Mouse (Mus musculus): Measurements from ENCODE around the gene Tenm4. TPM values are rescaled to one million over a fixed set of nuclear protein-coding genes. Genes with fewer than 3 reads are reported as not detected.
A peak's percentile ranks its signal among the peaks of the same experiment; 100 is the strongest.

The Tenm4 gene
- polyA plus RNA-seq, 1 experiment from 2014 or later = 49.7 TPM

DNA sequence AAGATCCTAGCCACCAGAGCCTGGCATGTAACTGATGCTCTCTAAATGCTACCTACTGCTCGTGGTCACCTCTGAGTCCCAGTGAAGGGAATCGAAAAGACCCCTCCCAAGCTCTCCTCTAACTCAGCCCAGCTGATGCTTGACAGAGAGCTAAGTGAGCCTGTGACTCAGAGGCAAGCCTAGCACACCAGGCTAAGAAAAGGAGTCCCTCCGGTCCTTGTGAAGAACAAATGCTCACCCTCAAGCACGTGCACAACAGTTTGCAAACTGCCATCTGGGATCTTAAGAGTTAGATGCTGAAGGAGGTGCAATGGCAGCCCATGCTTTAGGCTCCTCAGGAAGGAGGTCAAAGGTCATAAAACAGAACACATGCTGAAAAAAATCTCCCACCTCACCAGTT is 380.8 kb downstream of the Tenm4 start:
- no peak overlapping the region for H3K4me3 ChIP-seq (replicated peaks)
- peaks cover 40% of the 10 kb centered on the region for H3K4me1 ChIP-seq
- H3K27ac ChIP-seq (replicated peaks) = no peak overlapping the region
- no peak for ATAC-seq (ENCODE audit: low FRiP score)
- 0 out of 2 replicates have a peak, but pooled peaks cover 5% of the 10 kb centered on the region for H3K36me3 ChIP-seq
- H3K9ac ChIP-seq (replicated peaks) = no peak overlapping the region
- WGBS = 79% methylated on average over 4 of the region's 4 CpGs
- no peaks in the 10 kb centered on the region for H3K9me3 ChIP-seq (replicated peaks)
- H3K27me3 ChIP-seq (replicated peaks) = no peaks in the 10 kb centered on the region
- H3K4me2 ChIP-seq = no peak overlapping the region

- no peak for ATAC-seq (ENCODE audit: low FRiP score)
- no peak overlapping the region for H3K9ac ChIP-seq (replicated peaks)
- peaks cover 41% of the 10 kb centered on the region for H3K4me1 ChIP-seq
Observed at GRCm38 (mm10) chr7:96552292-96552860, 381.3 kb downstream of the Tenm4 start.

DNA sequence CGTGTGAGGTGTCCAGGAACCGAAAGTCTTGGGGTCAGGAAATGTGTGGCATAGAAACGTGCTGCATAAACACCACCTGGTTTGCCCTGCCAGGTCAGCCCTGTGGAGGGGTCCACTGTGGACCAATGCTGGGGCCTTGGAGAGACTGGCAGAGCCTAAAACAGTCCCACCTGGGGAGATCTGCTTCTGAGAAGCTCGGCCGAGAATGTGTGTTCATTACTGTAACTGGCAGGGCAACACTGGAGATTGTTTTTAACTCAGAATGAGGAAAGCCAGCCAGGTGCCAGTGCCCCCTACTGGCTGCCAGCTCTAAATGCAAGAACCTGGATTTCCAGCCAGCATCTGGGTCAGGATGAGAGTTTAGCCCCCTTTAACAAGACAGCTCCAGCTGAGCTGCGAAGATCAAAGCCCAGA is 383.2 kb downstream of the Tenm4 start:
- 0 out of 2 replicates have a peak, but pooled peaks cover 5% of the 10 kb centered on the region for H3K36me3 ChIP-seq
- H3K4me1 ChIP-seq = peaks cover 41% of the 10 kb centered on the region
- 47% methylated on average over 6 of the region's 6 CpGs for WGBS
- no peaks in the 10 kb centered on the region for H3K9me3 ChIP-seq (replicated peaks)
- no peak overlapping the region for H3K4me3 ChIP-seq (replicated peaks)
- H3K27ac ChIP-seq (replicated peaks) = no peak overlapping the region
- ATAC-seq (ENCODE audit: low FRiP score) = no peak
- no peak overlapping the region for H3K9ac ChIP-seq (replicated peaks)
- H3K4me2 ChIP-seq = no peak overlapping the region
- no peaks in the 10 kb centered on the region for H3K27me3 ChIP-seq (replicated peaks)

More at GRCm38 (mm10) chr7:96552292-96552860, 381.3 kb downstream of the Tenm4 start:
- H3K27me3 ChIP-seq (replicated peaks) = no peaks in the 10 kb centered on the region
- 55% methylated on average over 7 of the region's 7 CpGs for whole genome bisulfite sequencing
- 0 out of 2 replicates have a peak, but pooled peaks cover 5% of the 10 kb centered on the region for H3K36me3 ChIP-seq
- no peak overlapping the region for H3K4me3 ChIP-seq (replicated peaks)
- H3K9me3 ChIP-seq (replicated peaks) = no peaks in the 10 kb centered on the region
- no peak overlapping the region for H3K4me2 ChIP-seq
- no peak overlapping the region for H3K27ac ChIP-seq (replicated peaks)

- no peaks in the 10 kb centered on the region for H3K9me3 ChIP-seq (replicated peaks)
- 12% methylated on average over 5 of the region's 5 CpGs for WGBS
- H3K27me3 ChIP-seq (replicated peaks) = no peaks in the 10 kb centered on the region
- H3K9ac ChIP-seq (replicated peaks) = no peak overlapping the region
- H3K36me3 ChIP-seq = 0 out of 2 replicates have a peak, but pooled peaks cover 5% of the 10 kb centered on the region
- no peak overlapping the region for H3K4me3 ChIP-seq (replicated peaks)
- no peak overlapping the region for H3K27ac ChIP-seq (replicated peaks)
- H3K4me1 ChIP-seq = peaks cover 41% of the 10 kb centered on the region
- ATAC-seq (ENCODE audit: low FRiP score) = peak; percentile 10; the same call in 1 of the 2 replicates
- H3K4me2 ChIP-seq = no peak overlapping the region
Observed at GRCm38 (mm10) chr7:96555294-96555693, 384.2 kb downstream of the Tenm4 start.

DNA sequence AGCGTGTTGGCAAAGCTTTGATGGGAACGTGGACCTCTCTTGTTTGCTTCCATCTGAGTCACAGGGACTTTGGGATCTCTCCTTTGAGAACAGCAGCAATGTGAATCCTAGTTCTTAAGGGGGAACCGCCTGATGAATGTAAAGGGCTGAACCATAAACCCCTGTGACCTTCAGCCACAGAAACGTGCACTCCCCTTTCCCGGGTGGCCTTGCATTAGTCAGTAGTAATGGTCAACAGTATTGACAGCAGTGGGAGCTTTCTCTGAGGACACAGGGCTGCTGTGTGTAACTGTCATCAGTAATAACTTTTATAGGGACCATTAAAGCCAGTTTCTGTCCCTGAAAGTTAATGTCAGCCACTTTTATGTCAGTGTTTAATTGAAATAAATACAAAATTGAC is 385.7 kb downstream of the Tenm4 start:
- Histone ChIP-seq H3K27ac (replicated peaks) (no peak overlapping the region), H3K4me2 (no peak overlapping the region), H3K27me3 (replicated peaks) (no peaks in the 10 kb centered on the region), H3K4me3 (replicated peaks) (no peak overlapping the region), H3K36me3 (no peaks in the 10 kb centered on the region), H3K9ac (replicated peaks) (no peak overlapping the region), H3K4me1 (peaks cover 41% of the 10 kb centered on the region), H3K9me3 (replicated peaks) (no peaks in the 10 kb centered on the region)
- WGBS = 57% methylated on average over 5 of the region's 5 CpGs
- ATAC-seq (ENCODE audit: low FRiP score) = no peak

- Histone ChIP-seq H3K27ac (replicated peaks) (no peak overlapping the region), H3K4me3 (replicated peaks) (no peak overlapping the region), H3K9ac (replicated peaks) (no peak overlapping the region), H3K27me3 (replicated peaks) (no peaks in the 10 kb centered on the region), H3K4me1 (0 out of 2 replicates have a peak, but pooled peaks cover 3% of the 10 kb centered on the region), H3K9me3 (replicated peaks) (no peaks in the 10 kb centered on the region), H3K4me2 (no peak overlapping the region), H3K36me3 (no peaks in the 10 kb centered on the region)
- 62% methylated on average over 3 of the region's 3 CpGs for WGBS
- ATAC-seq (ENCODE audit: low FRiP score) = no peak
Observed at GRCm38 (mm10) chr7:96562890-96563289, 391.8 kb downstream of the Tenm4 start.

GRCm38 (mm10) chr7:96563329-96564065 is 392.5 kb downstream of the Tenm4 start:
- 36% methylated on average over 3 of the region's 3 CpGs for WGBS
- no peak for ATAC-seq (ENCODE audit: low FRiP score)
- no peaks in the 10 kb centered on the region for H3K36me3 ChIP-seq
- no peak overlapping the region for H3K27ac ChIP-seq (replicated peaks)
- no peaks in the 10 kb centered on the region for H3K27me3 ChIP-seq (replicated peaks)
- 0 out of 2 replicates have a peak, but pooled peaks cover 3% of the 10 kb centered on the region for H3K4me1 ChIP-seq
- no peak overlapping the region for H3K4me3 ChIP-seq (replicated peaks)
- H3K9ac ChIP-seq (replicated peaks) = no peak overlapping the region
- H3K4me2 ChIP-seq = no peak overlapping the region
- no peaks in the 10 kb centered on the region for H3K9me3 ChIP-seq (replicated peaks)

GRCm38 (mm10) chr7:96565806-96566205 is 394.8 kb downstream of the Tenm4 start:
- Histone ChIP-seq H3K4me1 (0 out of 2 replicates have a peak, but pooled peaks cover 3% of the 10 kb centered on the region), H3K27me3 (replicated peaks) (no peaks in the 10 kb centered on the region), H3K9me3 (replicated peaks) (no peaks in the 10 kb centered on the region), H3K27ac (replicated peaks) (no peak overlapping the region), H3K4me3 (replicated peaks) (no peak overlapping the region), H3K9ac (replicated peaks) (no peak overlapping the region), H3K36me3 (no peaks in the 10 kb centered on the region), H3K4me2 (no peak overlapping the region)
- 61% methylated on average over 4 of the region's 4 CpGs for WGBS
- no peak for ATAC-seq (ENCODE audit: low FRiP score)

DNA sequence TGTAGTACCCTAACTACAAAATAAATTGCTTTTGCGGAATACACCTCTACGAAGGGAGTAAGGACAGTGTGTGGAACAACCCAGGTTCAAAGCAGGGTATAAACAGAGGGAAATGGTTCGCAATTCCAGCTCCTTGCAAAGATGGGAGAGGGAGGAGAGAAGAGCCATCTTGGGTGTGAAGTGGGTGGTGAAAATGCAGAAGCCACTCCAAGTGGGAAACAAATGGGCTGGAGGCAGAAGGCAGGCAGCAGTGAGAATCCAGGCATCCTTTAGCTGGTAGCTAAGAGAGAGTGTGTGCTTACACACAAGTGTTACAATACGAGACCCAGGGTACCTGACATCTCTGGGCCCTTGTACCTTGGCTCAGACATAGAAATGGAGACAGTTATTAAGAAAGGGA is 395.2 kb downstream of the Tenm4 start:
- Histone ChIP-seq H3K36me3 (no peaks in the 10 kb centered on the region), H3K27me3 (replicated peaks) (no peaks in the 10 kb centered on the region), H3K9me3 (replicated peaks) (no peaks in the 10 kb centered on the region), H3K9ac (replicated peaks) (no peak overlapping the region), H3K4me1 (0 out of 2 replicates have a peak, but pooled peaks cover 3% of the 10 kb centered on the region), H3K4me2 (no peak overlapping the region), H3K4me3 (replicated peaks) (no peak overlapping the region), H3K27ac (replicated peaks) (no peak overlapping the region)
- WGBS = 79% methylated on average over 4 of the region's 4 CpGs
- no peak for ATAC-seq (ENCODE audit: low FRiP score)

- no peak for ATAC-seq (ENCODE audit: low FRiP score)
- H3K4me1 ChIP-seq = 0 out of 2 replicates have a peak, but pooled peaks cover 3% of the 10 kb centered on the region
- 72% methylated on average over 3 of the region's 3 CpGs for WGBS
- no peak overlapping the region for H3K27ac ChIP-seq (replicated peaks)
- H3K27me3 ChIP-seq (replicated peaks) = no peaks in the 10 kb centered on the region
- H3K36me3 ChIP-seq = no peaks in the 10 kb centered on the region
- no peak overlapping the region for H3K4me2 ChIP-seq
- H3K9me3 ChIP-seq (replicated peaks) = no peaks in the 10 kb centered on the region
- H3K4me3 ChIP-seq (replicated peaks) = no peak overlapping the region
- no peak overlapping the region for H3K9ac ChIP-seq (replicated peaks)
Observed at GRCm38 (mm10) chr7:96568034-96568433, 397.0 kb downstream of the Tenm4 start.

DNA sequence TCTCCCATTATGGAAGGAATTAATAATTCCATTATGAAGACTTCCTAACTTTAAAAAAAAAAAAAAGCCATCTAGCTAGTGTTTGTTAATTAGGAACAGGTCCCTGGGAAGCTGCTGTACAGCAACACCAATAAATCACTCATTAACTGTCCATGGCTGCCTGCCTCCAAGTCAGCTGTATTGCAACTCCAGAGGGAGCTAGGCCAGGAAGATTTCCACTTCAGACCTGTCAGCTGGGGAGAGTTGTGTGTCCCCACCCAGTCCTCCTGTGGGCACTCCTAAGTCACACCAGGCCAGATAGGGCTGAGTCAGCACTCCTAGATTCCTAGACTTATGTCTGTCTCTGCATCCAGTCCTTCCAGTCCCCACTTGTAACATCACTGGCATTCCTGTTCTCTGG is 399.9 kb downstream of the Tenm4 start:
- ATAC-seq (ENCODE audit: low FRiP score) = no peak
- Histone ChIP-seq H3K27me3 (replicated peaks) (no peaks in the 10 kb centered on the region), H3K4me1 (peaks cover 21% of the 10 kb centered on the region), H3K9ac (replicated peaks) (no peak overlapping the region), H3K9me3 (replicated peaks) (no peaks in the 10 kb centered on the region), H3K4me2 (no peak overlapping the region), H3K27ac (replicated peaks) (no peak overlapping the region), H3K4me3 (replicated peaks) (no peak overlapping the region), H3K36me3 (no peaks in the 10 kb centered on the region)

DNA sequence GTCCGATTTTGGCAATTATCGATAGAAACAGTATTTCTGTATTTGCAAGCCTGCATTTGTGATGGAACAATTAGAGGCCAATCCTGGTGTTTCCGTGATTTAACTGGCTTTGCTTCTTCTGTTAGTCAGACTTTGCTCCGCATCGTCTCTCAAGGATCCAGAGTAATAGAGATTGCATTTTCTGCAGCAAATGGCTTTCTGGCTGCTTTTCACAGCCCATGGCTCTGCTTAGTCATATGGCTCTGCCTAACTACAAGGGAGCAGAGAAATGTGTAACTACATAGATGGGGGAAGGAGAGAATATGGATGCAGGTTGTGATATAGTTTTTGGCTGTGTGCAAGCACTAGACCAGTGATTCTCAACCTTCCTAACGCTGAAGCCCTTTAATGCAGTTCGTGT is 401.9 kb downstream of the Tenm4 start:
- ATAC-seq (ENCODE audit: low FRiP score) = no peak
- H3K9me3 ChIP-seq (replicated peaks) = no peaks in the 10 kb centered on the region
- 83% methylated on average over 7 of the region's 7 CpGs for WGBS

More for the DNA sequence above, 401.9 kb downstream of the Tenm4 start:
- Histone ChIP-seq H3K4me2 (no peak overlapping the region), H3K27ac (replicated peaks) (no peak overlapping the region), H3K4me3 (replicated peaks) (no peak overlapping the region), H3K9ac (replicated peaks) (no peak overlapping the region), H3K36me3 (no peaks in the 10 kb centered on the region), H3K4me1 (peaks cover 33% of the 10 kb centered on the region), H3K27me3 (replicated peaks) (no peaks in the 10 kb centered on the region)

Data from neural tube, embryonic 15.5 days (tissue).